Mouse (Mus musculus) cortical plate, adult 2 months (tissue): Measurements from ENCODE around the gene Rexo2. TPM values are rescaled to one million over a fixed set of nuclear protein-coding genes. Genes with fewer than 3 reads are reported as not detected.
"Not testable (repeated sequence)": the region's sequence is repeated elsewhere in the genome, so short reads cannot be mapped to it uniquely, and the experiment has no call there.

Source experiments
- H3K27ac ChIP-seq: fragments of 200-500 bp; 2 replicates; pipeline ENCODE4 v1.5.1; 2012; ENCODE audit warnings: low read length, control low read depth, inconsistent platforms; ENCODE audit not compliant: insufficient read depth
- H3K4me1 ChIP-seq: fragments of 200-500 bp; 2 replicates; pipeline ENCODE4 v1.6.1; 2011; ENCODE audit warnings: low read length; ENCODE audit not compliant: control insufficient read depth, insufficient read depth
- H3K4me3 ChIP-seq: fragments of 200-500 bp; 2 replicates; pipeline ENCODE4 v1.5.1; 2011; ENCODE audit warnings: mild to moderate bottlenecking, low read length, control low read depth; ENCODE audit not compliant: insufficient read depth
- CTCF ChIP-seq: fragments of 200-500 bp; IDR thresholded peaks from 2 replicates; pipeline ENCODE4 v1.5.1; 2011; ENCODE audit warnings: mild to moderate bottlenecking, control low read depth, low read length; ENCODE audit not compliant: insufficient read depth; ENCODE audit errors: extremely low read depth
- POLR2A ChIP-seq: fragments of 200-500 bp; IDR thresholded peaks from 2 replicates; pipeline ENCODE4 v1.6.1; 2011; ENCODE audit warnings: mild to moderate bottlenecking, low read length, control low read depth; ENCODE audit not compliant: insufficient read depth; ENCODE audit errors: extremely low read depth
- polyA plus RNA-seq: library from polyadenylated mRNA; depleted of rRNA; stranded (reverse); fragments of >200 nt; gene quantifications from 2 replicates; pipeline ENCODE4 v1.2.3, GENCODE M21; 2012; rRNA removed

Rexo2 gene
- 151 and 157 TPM in 2 replicates for polyA plus RNA-seq

GRCm38 (mm10) chr9:48480411-48481213 lies at the start of gene Rexo2:
TSS of gene Rexo2 (minus strand) at chr9:48480623.
- Histone ChIP-seq H3K4me3 (peak within 1 kb of the TSS; percentile 86), H3K27ac (0 out of 2 replicates have a peak within 1 kb of the TSS, but pooled peaks have one; percentile 14), H3K4me1 (peaks cover 2% of the 10 kb centered on the region; the same call in 1 of the 2 replicates)
- TF ChIP-seq CTCF, result no peak
- no peak for TF ChIP-seq POLR2A

GRCm38 (mm10) chr9:48526520-48526919 lies 46.1 kb upstream of the Rexo2 start:
- H3K4me1 ChIP-seq, result peaks cover 2% of the 10 kb centered on the region; the same call in 1 of the 2 replicates
- no peak overlapping the region for H3K4me3 ChIP-seq
- no peak overlapping the region for H3K27ac ChIP-seq
- no peak for TF ChIP-seq CTCF
- TF ChIP-seq POLR2A, result no peak

DNA sequence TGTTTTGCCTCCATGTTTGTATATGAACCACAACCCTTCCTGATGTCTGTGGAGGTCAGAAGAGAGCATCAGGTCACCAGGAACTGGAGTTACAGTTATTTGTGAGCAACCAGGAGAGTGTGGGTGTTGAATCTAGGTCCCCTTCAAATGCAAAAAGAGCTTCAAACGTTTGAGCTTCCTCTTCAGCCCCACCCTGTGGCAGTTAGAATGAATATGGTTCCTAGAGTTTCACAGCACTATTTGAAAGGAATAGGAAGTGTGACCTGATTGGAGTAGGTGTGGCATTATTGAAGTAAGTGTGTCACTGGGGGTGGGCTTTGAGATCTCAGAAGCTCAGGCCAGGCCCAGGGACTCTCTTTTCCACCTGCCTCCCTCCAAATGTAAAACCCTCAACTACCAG lies 45.1 kb upstream of the Rexo2 start:
- H3K4me1 ChIP-seq, result no peaks in the 10 kb centered on the region; the same call in 1 of the 2 replicates
- no peak overlapping the region for H3K4me3 ChIP-seq
- TF ChIP-seq CTCF (no peak), POLR2A (no peak)
- H3K27ac ChIP-seq, result no peak overlapping the region

DNA sequence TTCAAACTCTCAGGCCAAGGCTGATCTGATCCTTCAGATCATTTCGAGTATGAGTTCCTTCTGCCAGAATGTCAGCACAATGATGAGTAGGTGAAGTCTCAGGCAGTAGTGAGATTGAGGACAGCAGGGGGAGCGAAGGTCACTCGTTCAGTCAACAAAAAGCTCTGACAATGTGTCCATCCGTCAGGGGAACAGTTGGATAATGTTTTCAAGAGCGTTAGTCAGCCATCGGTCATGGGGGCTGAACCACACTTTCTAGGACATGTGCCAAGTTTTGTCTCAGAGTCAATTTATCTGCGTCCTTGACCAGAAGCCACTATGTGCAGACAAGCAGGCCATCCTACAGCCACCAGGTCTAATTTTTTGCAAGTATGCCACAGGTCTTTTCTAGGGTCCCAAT lies 40.0 kb upstream of the Rexo2 start:
- H3K4me1 ChIP-seq, H3K27ac ChIP-seq, H3K4me3 ChIP-seq: not testable (repeated sequence)

DNA sequence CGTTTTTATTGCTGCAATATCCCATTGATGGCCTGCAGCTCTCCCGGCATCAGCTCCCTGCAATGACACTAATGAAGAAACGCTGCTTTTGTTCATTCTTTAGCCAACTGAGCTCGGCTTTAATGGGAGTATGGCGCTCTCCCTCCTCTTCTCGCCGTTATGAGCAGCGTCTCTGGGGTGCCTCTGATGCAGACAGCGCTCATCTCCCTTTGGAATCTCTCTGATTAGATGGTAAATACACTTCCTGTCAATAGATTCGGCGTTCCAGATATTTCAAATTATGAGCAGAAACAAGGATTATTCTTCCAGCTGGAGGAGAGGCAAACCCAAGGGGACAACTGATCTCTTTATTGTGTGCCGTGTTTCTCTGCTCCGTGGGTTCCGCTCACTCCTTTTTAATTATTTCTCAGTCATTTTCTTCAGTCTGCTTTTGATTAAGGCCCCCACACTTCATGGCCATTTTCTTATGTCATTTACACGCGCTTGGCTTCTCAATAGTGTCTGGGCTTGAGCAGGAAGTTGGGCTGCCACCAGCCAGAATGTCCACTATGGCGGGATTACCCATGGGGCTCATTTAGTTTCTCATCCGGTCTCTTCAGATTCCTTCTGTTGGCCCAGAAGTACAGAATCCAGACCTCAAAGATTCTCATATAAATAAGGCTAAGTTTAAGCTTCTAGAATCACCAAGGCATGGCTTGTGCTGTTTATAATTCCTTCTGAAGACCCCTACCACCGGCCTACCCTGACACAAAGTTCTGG lies 37.1 kb upstream of the Rexo2 start:
- Histone ChIP-seq H3K27ac (no peak overlapping the region), H3K4me1 (no peaks in the 10 kb centered on the region), H3K4me3 (0 out of 2 replicates have a peak overlapping the region, but pooled peaks have one; percentile 3)
- TF ChIP-seq POLR2A (no peak), CTCF (no peak)

GRCm38 (mm10) chr9:48516615-48517371 lies 36.4 kb upstream of the Rexo2 start:
- H3K4me3 ChIP-seq, result 0 out of 2 replicates have a peak overlapping the region, but pooled peaks have one; percentile 3
- H3K27ac ChIP-seq, result no peak overlapping the region
- no peaks in the 10 kb centered on the region for H3K4me1 ChIP-seq
- TF ChIP-seq POLR2A, result no peak

- H3K4me3 ChIP-seq, result no peak overlapping the region
- no peaks in the 10 kb centered on the region for H3K4me1 ChIP-seq
- TF ChIP-seq CTCF, result no peak
- TF ChIP-seq POLR2A, result no peak
- H3K27ac ChIP-seq, result no peak overlapping the region
Measured at GRCm38 (mm10) chr9:48515332-48515731, 34.9 kb upstream of the Rexo2 start.

DNA sequence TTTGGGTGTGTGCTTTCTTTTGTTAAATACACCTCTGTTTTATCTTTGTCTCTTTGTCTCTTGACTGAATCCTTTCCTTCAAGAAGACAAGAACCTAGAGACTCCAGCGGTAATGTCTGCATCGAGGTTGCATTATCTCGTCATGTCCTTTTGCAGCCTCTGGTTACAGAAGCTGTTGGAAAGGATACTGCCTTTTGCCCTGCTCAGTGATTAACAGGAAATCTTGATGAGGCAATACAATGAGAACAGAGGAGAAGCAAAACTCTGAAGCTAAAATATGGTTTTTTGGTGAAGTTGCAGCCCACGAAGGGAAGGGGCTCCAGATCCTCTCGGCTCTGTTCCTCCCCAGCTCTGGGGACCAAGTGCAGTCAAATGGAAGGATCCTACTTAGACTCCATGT lies 29.7 kb upstream of the Rexo2 start:
- Histone ChIP-seq H3K4me1 (no peaks in the 10 kb centered on the region), H3K4me3 (no peak overlapping the region), H3K27ac (no peak overlapping the region)
- TF ChIP-seq POLR2A (no peak), CTCF (no peak)

GRCm38 (mm10) chr9:48504741-48505365 lies 24.4 kb upstream of the Rexo2 start:
- no peaks in the 10 kb centered on the region for H3K4me1 ChIP-seq
- no peak overlapping the region for H3K4me3 ChIP-seq
- TF ChIP-seq CTCF (no peak), POLR2A (no peak)
- peak overlapping the region; percentile 19; the same call in 1 of the 2 replicates for H3K27ac ChIP-seq
